Mouse (Mus musculus): ENCODE measurements at regions not wholly inside any gene's neighbourhood (a gene's known extent, or its start where the extent isn't known, plus 50 kb on each side); places are given as distances from the start of the nearest gene placed in this dataset.

- TF ChIP-seq CTCF (conservative IDR thresholded peaks at IDR 0.05; ENCODE audit: low read length): no peak
- no peak for TF ChIP-seq POU5F1 (IDR thresholded peaks at IDR 0.05; ENCODE audit: borderline replicate concordance, low read length)
Measured at GRCm38 (mm10) chr3:27804271-27804670, 91.9 kb downstream of the Tmem212 start.
